ENCODE assay signal across 9 mouse cellular contexts in genomic region chr11:69800392-69801197, GRCm38 (mm10). TPM values are rescaled to one million over a fixed set of nuclear protein-coding genes. Genes with fewer than 3 reads are reported as not detected.
DNase-seq lines count a peak whose midpoint lies in the region; ATAC-seq and TF ChIP-seq lines count a peak whose summit lies in the region.
"Had no signal": no experiment of that assay in that cellular context is flagged by ENCODE, and none has a peak within 500 bp of the region (broad histone marks: within the 10 kb centered on the region; RNA-seq: fewer than 3 reads in every experiment).

No protein-coding gene starts in this region.

- H3K4me1 ChIP-seq in liver, postnatal 0 days (ENCODE audit: insufficient read depth): peaks cover 47% of the 10 kb centered on the region

- H3K4me2 ChIP-seq in liver, postnatal 0 days (ENCODE audit: low read depth, low read length): peak overlapping the region; percentile 87

- TF ChIP-seq CTCF in liver, postnatal 0 days (IDR thresholded peaks at IDR 0.05; ENCODE audit: low read depth): no peak

- peak overlapping the region; percentile 37 for H3K4me3 ChIP-seq in liver, postnatal 0 days (ENCODE audit: low read depth, low read length)

- TF ChIP-seq EP300 in liver, postnatal 0 days (IDR thresholded peaks at IDR 0.05; ENCODE audit: low read depth): no peak

- no peak for ATAC-seq in liver, postnatal 0 days
- no peak for ATAC-seq in erythroid progenitor cell, adult 5-6 weeks (replicated peaks; ENCODE audit: low FRiP score, poor library complexity, severe bottlenecking)

- no peaks in the 10 kb centered on the region for H3K9me3 ChIP-seq in liver, postnatal 0 days (ENCODE audit: low read length)

- H3K27me3 ChIP-seq in liver, postnatal 0 days (ENCODE audit: insufficient read depth, low read length): peaks cover 70% of the 10 kb centered on the region

- intact Hi-C loops in left cerebral cortex, postnatal 14 days (cut with DNase I): loop anchor here (5.0 kb wide), 1 partner anchor 77 kb away; the partner anchor contains the start of gene Tmem95

- DNase-seq in left cerebral cortex, postnatal 14 days (ENCODE audit: low spot score in 2 of 2): peak; percentile 65 to 74
- DNase-seq in left cerebral cortex, adult 11 months (ENCODE audit: low spot score): no peak
- peak; percentile 67 for DNase-seq in adrenal gland, postnatal 25 days
- peak; percentile 47 for DNase-seq in gastrocnemius, postnatal 25 days
- peak; percentile 54 for DNase-seq in kidney, adult 18-20 months
- peak; percentile 64 for DNase-seq in liver, postnatal 0 days
- DNase-seq in ovary, postnatal 14 days (ENCODE audit: low spot score): peak; percentile 77

- peak overlapping the region; percentile 24; the same call in 1 of the 2 replicates for H3K9ac ChIP-seq in liver, postnatal 0 days (replicated peaks)

- WGBS in liver, postnatal 0 days (ENCODE audit: insufficient replicate concordance): 2% methylated on average over 36 of the region's 36 CpGs

- H3K27ac ChIP-seq in liver, postnatal 0 days (ENCODE audit: low read depth): no peak overlapping the region

- H3K36me3 ChIP-seq in liver, postnatal 0 days (replicated peaks; ENCODE audit: insufficient read depth, low read length): no peaks in the 10 kb centered on the region

RNA-seq across cellular contexts. Expression of gene Fgf11, which starts 1.1 kb away (rescaled TPM):
- total RNA-seq in left cerebral cortex, postnatal 14 days (2021): 10 to 100 TPM; 15.4 to 20.4 TPM
- total RNA-seq in adrenal gland, postnatal 25 days (2021): 3.6 and 3.9 TPM in 2 replicates
- 1 to 10 TPM; 6.3 to 6.7 TPM for total RNA-seq in gastrocnemius, postnatal 25 days (2021)
- polyA plus RNA-seq in liver, postnatal 0 days (2015; fragmentation: Nextera tagmentation; extraction: Ambion mirVana): 0.04 and 0.07 TPM in 2 replicates
- total RNA-seq in erythroid progenitor cell, adult 5-6 weeks (2015; ENCODE audit: low replicate concordance): not detected in 2 replicates
- not detected in 2 replicates for total RNA-seq in erythroid progenitor cell, adult 5-6 weeks (2017; ENCODE audit: low replicate concordance)

RNA-seq across cellular contexts. Expression of gene Tmem102, which starts 4.8 kb away (rescaled TPM):
- total RNA-seq in left cerebral cortex, postnatal 14 days (2021): not detected
- not detected in 2 replicates for total RNA-seq in adrenal gland, postnatal 25 days (2021)
- total RNA-seq in gastrocnemius, postnatal 25 days (2021): under 1 TPM; 0.18 to 0.35 TPM
- 4.4 and 4.8 TPM in 2 replicates for polyA plus RNA-seq in liver, postnatal 0 days (2015; fragmentation: Nextera tagmentation; extraction: Ambion mirVana)
- total RNA-seq in erythroid progenitor cell, adult 5-6 weeks (2015; ENCODE audit: low replicate concordance): not detected in 2 replicates
- not detected in 2 replicates for total RNA-seq in erythroid progenitor cell, adult 5-6 weeks (2017; ENCODE audit: low replicate concordance)

RNA-seq across cellular contexts. Expression of gene Chrnb1, which starts 4.9 kb away (rescaled TPM):
- total RNA-seq in left cerebral cortex, postnatal 14 days (2021): under 1 TPM; 0.76 to 0.79 TPM
- total RNA-seq in adrenal gland, postnatal 25 days (2021): 1.8 and 2.4 TPM in 2 replicates
- total RNA-seq in gastrocnemius, postnatal 25 days (2021): 10 to 100 TPM; 36.2 to 53.1 TPM
- polyA plus RNA-seq in liver, postnatal 0 days (2015; fragmentation: Nextera tagmentation; extraction: Ambion mirVana): 0.73 and 0.76 TPM in 2 replicates
- not detected in 2 replicates for total RNA-seq in erythroid progenitor cell, adult 5-6 weeks (2015; ENCODE audit: low replicate concordance)
- total RNA-seq in erythroid progenitor cell, adult 5-6 weeks (2017; ENCODE audit: low replicate concordance): 0.77 TPM in 1 of 2 replicates, not detected in the other

RNA-seq across cellular contexts. Expression of gene Gm39566, which starts 14.5 kb away (rescaled TPM):
- not detected for total RNA-seq in left cerebral cortex, postnatal 14 days (2021)
- total RNA-seq in adrenal gland, postnatal 25 days (2021): not detected in 2 replicates
- not detected for total RNA-seq in gastrocnemius, postnatal 25 days (2021)
- not detected in 2 replicates for polyA plus RNA-seq in liver, postnatal 0 days (2015; fragmentation: Nextera tagmentation; extraction: Ambion mirVana)
- not detected in 2 replicates for total RNA-seq in erythroid progenitor cell, adult 5-6 weeks (2015; ENCODE audit: low replicate concordance)
- total RNA-seq in erythroid progenitor cell, adult 5-6 weeks (2017; ENCODE audit: low replicate concordance): not detected in 2 replicates
- polyA plus RNA-seq: spleen, adult 2 months had no signal

RNA-seq across cellular contexts. Expression of gene Spem2, which starts 17.7 kb away (rescaled TPM):
- total RNA-seq in left cerebral cortex, postnatal 14 days (2021): not detected
- not detected in 2 replicates for total RNA-seq in adrenal gland, postnatal 25 days (2021)
- not detected for total RNA-seq in gastrocnemius, postnatal 25 days (2021)
- not detected in 2 replicates for polyA plus RNA-seq in liver, postnatal 0 days (2015; fragmentation: Nextera tagmentation; extraction: Ambion mirVana)
- not detected in 2 replicates for total RNA-seq in erythroid progenitor cell, adult 5-6 weeks (2015; ENCODE audit: low replicate concordance)
- total RNA-seq in erythroid progenitor cell, adult 5-6 weeks (2017; ENCODE audit: low replicate concordance): not detected in 2 replicates
- polyA plus RNA-seq: spleen, adult 2 months had no signal

Comparison
In these comparisons a context has a peak if more than half of its experiments do, and no peak if none do; other contexts are left out.
1. RNA of gene Chrnb1, which starts 4.9 kb away (total RNA-seq): 36.2 to 53.1 TPM in gastrocnemius, postnatal 25 days; 1.8 to 2.4 TPM in adrenal gland, postnatal 25 days, 0.76 to 0.79 TPM in left cerebral cortex, postnatal 14 days and 0.77 TPM in erythroid progenitor cell, adult 5-6 weeks; every median in the first group is over 10 times any median in the second.